Mouse (Mus musculus) cerebellum, postnatal 36 days (tissue): ENCODE data around the gene Psmd5.
A peak's percentile ranks its signal among the peaks of the same experiment; 100 is the strongest.

Source experiments
- DNase-seq, 2 experiments: peaks; one replicate each; pipeline ENCODE4 v3.0.0; 2021 to 2022; ENCODE audit warnings: mixed read lengths in 2 of 2

Gene Psmd5

DNA sequence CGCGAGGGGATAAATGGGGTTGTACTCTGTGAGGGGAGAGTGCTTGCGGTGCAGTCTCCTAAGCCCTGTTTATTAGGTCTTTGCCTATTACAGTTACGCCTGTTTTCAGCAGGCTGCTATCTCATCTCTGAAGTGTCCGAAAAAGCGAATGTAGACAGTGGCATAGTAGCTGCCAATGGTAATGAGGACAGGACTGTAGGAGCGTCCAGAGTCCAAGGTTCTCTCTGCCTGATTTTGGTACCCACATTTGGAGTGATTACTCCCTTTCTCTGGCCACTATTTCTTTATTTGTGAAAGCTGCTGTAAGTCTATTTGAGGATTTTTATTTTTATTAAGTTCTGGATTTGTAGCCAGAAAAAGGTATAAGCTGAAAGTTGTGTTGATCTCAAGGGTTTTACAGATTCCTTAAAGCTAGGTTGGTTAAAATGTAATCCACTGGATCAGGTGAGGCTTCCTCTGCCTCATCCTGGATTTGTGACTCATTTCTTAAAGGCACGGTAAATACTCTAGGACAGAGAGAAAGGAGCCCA is at the start of gene Psmd5:
Gene Psmd5, minus strand, starts transcription at position 153 of the 530 bp plus-strand sequence.
- DNase-seq = no peak

DNA sequence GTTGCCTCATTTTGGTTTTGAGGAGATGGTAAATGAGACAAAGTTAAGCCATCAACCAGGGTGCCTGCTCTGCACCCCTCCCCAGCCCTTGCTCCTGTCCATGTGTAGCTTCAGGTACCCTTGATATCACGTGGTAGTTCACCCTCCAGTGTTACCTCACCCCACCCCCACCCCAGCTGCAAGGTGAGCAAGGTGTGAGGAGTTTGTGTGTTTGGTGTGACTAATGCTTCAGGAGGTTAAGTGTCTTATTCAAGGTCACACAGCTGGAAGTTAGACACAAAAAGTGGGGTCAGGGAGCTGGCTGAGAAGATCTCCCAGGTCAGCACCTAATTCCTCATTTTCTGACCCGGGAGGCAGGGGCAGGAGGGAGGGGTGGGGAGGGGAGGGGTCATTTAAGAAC is 48.0 kb upstream of the Psmd5 start:
- no peak for DNase-seq

DNA sequence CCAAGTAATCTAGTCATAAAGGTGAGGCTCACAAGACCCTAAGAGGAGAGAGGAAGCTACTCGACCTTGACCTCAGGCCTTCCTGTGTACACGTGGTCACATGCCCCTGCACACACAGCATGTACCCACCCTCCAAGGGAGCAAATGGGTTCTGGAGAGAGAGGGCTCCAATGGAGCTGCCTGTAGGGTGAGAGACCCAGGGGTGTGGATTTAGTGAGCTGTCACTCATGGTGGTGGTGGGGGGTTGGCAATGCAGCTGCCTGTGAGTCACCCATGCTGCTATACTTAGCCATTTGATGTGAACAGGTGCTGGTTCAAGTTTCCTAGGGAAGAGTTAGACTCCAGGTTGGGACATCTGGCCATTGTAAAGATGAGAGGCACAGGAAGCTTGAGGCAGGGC is 45.4 kb upstream of the Psmd5 start:
- DNase-seq = no peak

DNA sequence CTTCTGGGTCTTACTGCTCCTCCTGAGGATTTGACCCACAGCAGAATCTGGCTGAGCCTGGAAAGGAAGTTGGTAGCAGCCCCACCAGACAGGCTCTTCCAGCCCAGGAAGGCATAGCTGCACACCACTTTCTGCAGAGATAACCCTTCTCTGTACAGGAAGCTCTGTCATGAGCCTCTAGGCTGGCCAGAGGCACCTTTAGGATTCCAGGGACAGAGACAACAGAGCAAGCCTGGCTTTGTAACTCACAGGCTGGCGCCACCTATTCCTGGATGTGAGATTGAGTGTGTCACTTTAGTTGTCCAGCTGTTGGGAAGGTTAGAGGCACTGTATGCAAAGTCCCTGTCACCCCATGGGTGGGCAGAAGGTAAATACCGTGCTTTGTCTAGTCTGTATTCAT is 40.3 kb upstream of the Psmd5 start:
- DNase-seq = no peak

DNA sequence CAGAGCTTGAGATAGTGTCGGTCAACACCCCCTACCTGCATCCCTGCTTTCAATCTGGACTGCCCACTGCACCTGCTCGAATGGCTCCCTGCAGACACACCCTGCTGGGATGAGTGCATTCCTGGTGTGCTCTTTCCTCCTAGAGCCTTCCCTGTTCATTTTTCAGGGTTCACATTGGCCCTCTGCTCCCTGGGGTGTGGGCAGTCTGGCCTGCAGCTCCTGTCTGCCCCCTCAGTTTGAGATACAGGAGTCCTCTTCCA is 40.0 kb upstream of the Psmd5 start:
- DNase-seq = no peak

DNA sequence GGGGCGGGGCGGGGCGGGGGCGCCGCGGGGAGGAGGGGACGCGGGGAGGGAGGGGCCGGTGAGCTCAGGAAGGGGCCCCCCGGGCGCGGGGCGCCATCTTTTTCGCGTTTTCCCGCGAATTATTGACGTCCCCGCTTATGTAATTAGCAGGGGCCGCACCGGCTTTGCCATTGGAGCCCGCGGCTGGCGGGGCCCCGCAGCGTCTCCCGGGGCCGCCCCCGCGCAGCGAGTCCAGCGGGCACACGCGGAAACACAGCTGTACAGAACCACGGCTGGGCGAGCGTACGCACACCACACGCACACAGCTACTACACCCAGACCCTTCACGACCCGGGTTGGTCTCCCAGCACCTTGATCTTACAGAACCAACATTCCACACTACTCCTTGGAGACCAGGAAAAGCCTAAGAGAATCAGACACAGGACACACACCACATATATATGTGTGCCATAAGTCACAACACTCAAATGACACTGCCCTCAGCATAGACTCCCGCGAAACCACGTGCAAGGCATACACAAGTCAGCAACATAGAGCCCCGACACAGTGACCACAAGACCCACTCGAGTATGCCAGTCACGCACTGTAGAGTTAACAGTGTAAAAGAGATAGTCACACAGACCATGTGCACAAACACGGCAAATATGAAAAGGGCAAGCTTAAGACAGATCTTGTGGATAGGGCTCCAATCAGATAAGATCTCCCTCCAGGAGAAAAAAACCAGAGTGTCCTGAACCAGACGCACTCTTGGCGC is 39.5 kb upstream of the Psmd5 start:
- no peak for DNase-seq

DNA sequence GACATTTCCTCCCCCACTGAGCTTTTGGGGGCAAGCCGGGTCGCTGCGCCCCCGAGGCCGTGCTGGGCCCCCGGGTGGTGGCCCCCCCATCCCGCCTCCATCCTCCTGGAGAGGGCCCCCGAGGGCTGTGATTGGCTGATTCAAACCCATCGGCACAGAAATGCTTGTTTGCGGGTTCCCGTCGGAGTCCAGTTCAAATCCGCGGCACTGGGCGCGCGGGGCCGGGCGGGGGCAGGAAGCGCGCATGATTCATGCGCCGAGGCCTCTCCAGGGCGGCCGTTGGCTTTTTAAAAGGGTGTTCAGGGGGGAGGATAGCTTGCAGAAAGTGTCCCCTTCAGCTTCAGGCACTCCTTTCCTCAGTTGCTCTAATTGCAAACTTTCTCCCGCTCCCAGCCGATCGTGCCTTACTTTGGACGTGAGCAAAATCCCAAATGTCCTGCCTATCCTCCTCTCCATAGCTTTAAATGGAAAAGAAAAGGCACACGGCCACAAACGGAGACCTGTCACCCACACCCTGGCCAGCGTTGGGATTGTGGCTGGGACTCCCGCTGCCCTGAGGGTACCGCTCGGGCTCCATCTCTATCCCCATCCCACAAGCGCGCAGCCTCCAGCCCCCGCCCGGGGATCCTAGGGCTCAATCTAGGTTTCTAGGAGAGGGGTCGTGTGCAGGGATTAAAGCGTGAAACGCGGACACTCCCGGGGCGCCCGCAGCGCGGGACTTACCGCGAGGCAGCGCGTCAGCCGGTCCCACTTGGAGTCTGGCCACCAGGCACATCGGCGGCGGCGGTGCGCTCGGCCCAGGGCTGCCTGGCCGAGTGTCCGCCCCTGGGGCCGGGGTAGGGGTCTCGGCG is 38.7 kb upstream of the Psmd5 start, which contains the start of gene Phf19:
Gene Phf19, minus strand, starts transcription at position 809 of the 851 bp plus-strand sequence.
- no peak for DNase-seq

DNA sequence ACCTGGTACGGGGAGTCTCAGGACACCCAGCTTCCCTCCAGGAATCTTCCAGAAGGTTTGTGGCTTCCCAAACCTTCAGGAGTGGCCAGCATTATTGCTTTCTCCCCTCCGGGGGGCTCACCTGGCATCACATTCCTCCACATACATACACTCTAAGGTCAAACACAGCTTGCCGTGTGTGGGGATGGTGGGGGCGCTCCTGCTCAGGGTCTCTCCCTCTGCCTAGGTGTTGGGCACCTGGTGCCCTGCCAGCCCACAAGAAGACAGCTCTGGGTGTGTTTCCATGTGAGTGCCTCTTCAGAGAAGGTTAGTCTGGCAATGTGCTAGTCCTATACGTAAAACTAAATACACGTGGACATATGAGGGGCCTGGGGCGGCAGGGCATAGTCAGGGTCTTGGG is 37.8 kb upstream of the Psmd5 start:
- no peak for DNase-seq

DNA sequence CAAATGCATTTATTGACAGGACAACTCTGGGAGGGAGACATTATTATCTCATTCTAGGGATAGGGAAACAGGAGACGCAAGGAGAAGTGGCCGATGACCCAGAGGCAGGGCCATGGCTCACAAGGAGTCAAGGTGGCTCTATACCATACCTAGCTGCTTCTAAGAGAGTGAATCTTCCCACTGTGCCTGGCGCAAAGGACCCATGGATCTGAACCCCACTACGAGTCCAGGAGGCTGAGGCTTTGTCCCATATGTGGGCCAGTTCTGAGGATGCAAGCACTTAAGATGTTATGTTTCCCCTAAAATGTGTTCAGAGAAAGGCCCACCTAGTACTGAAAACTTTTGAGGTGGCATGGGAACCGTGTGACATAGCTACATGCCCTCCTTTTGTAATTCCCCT is 37.1 kb upstream of the Psmd5 start:
- DNase-seq = no peak

DNA sequence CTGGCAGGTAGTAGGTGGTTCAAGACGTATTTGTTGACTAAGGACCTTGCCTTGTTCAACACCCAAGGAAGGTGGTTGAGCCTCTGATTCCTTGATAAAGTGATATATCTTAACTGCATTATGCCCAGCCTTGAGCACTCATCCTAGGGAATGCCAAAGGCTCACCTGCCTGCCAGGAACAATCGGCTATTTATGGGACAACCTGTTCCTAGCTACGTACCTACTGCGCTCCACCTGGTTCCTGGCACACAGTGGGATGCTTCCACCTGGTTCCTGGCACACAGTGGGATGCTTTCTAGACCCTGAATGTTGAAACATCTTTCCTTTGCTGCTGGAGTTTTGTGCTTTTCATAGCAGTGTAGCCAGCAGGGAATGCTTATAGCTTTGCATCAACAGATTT is 35.0 kb upstream of the Psmd5 start:
- no peak for DNase-seq

DNA sequence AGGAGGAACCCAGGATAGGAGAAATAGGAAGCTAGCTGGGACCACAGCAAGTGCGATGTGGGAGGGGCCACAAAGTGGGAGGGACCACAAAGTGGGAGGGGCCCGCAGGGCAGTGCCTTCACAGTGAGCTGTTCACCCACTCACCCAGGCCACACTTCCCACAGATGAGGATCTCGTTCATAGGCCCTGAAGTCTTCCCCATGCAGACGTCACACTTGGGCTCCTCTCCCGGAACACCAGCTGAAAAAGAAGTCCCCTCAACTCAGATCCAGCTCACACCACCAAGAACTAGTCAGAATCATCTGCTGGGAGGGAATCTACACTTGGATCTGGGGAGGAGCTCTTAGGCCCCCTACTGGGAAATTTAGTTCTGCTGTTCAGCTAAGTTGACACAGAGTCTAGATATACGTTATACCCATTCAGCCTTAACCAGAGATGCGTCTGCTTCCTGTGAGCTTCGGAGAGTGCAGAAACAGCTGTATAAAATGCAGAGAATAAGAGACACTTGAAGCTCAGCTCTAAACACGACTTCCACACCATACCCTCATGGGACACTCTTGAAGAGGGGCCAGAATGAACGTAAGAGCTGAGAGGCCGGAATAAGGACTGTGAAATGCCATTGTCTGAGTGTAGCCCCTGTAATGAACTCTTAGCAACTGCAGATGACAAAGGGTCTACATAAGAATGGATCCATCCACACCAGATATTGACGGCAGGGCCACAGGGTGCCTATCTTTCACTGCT is 32.3 kb upstream of the Psmd5 start:
- no peak for DNase-seq

DNA sequence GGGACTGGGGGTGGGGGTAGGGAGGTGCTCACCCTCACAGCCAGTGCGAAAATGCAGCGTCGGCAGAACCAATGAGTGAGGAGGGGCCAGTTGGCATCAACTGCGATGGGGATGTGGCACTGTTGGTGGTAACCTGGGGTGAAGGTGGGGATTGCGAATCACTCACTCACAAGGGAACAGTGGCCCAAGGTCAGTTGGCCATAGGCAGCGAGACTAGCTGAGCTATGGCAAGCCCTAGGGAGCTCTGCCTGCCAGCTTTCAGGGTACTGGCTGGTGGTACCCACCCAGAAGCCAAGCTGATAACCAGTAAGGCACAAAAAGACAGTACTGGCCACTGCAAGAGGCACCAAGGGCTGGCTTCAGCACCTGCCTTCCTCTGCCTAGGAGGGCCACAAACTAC is 31.7 kb upstream of the Psmd5 start:
- DNase-seq = no peak

DNA sequence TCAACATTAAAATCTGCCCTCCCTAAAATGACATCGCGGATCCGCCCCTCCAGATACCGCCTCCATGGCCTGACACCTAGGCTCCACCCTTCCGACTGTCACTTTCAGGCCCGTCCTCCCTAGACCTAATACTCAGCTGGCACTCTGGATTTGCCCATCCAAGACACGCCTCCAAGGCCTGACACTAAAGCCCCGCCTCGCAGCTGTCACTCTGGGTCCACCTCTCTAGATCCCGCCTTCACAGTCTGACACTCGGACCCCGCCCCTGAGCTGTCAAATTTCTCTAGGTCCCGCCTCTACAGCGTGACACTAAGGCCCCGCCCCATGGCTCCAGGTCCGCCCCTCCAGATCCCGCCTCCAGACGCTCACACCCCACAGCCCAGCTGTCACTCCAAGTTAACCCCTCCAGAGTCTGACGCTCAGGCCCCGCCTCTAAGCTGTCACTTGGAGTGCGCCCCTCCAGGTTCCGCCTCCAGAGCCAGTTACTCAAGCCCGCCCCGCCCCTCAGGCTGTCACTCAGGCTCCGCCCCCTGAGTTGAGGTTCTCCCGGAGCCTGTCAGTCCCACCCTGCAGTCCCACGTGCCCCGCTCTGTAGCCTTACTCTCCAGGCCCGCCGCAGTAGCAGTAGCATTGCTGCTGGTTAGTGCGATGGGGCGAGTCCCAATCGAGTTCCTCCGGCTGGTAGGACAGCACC is 30.2 kb upstream of the Psmd5 start:
- peak; percentile 93 to 95 for DNase-seq

DNA sequence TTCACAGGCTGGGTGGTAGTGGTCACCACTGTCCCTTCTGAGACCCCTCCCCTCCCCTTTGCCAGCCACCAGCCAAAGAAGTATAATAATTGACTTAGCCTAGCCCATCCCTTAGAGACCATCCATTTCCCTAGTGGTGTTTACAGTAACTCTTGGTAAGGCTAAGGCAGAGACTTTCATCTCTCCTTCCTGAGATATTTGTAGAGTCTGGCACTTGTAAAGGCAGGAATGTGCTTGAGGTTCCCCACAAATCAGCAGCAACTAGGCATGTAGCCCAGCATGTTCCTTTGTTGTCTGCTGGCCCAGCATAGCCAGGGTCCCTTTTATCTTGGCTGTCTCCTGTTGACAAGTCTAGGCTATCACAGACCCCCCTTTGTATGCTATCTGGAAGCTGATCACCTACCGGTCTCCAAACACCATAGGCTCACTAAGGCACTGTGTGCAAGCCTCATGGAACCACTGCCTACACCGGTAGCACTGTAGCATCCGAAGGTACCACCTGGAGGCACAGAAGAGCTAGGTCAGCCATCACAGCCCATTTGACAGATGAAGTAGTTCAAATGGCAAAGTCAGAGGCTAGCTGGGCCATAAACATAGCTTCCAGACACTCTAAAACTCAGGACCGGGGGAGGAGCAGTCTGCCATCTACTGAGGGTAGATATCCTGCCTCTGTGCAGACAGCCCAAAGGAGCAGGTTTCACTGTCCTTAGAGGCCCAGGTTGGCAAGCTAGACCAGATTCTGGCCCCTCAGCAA is 29.1 kb upstream of the Psmd5 start:
- DNase-seq = no peak

DNA sequence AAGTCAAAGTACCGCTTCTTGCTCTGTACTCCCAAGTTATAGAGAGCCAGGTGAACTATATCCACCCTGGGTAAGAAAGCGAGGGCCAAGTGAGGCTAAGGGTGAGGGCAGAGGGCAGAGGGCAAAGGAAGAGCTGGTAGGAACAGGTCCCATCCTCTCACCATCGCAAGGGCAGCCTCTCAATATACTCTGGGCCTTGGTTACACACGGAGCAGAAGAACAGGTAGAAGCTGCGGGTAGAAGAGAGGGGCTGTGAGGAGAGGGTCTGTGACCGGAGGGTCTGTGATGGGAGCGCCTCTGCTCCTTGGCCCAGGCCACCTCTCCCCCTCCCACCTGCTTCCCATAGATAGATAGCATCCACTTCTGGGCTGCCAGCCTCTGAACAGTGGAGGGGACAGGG is 28.4 kb upstream of the Psmd5 start:
- no peak for DNase-seq

DNA sequence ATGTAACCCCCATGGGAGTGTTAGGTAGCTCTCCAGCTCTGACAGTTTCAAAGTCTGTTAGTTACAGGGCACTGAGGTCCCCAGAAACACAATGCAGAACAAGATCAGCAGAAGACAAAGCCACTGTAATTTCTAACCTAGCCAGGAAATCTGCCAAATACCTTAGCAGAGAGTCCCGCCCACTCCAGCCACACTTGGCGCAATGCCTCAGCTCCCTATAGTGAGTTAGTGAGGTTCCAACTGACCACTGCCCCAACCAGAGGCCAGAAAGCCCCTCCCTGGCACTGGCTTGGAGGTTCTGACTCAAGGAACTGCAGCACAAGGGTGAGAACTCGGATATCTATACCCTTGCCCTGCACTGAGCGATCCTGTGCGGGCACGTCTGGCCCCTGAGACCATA is 28.0 kb upstream of the Psmd5 start:
- DNase-seq = no peak

DNA sequence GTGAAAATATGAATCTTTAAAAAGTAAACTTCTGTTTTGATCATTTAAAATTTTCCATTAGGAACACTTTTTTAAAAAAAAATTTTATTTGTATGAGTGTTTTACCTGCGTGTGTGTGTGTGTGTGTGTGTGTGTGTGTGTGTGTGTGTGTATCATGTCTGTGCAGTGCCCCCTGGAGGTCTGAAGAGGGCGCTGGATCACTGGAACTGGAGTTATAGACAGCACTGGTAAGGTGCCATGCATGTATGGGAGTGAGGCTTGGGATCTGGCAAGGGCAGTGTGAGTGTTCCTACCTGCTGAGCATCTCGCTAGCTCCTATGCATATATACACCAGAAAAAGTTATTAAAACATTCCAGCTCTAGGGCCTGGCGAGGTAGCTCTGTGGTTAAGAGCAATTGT is 27.0 kb upstream of the Psmd5 start:
- no peak for DNase-seq

DNA sequence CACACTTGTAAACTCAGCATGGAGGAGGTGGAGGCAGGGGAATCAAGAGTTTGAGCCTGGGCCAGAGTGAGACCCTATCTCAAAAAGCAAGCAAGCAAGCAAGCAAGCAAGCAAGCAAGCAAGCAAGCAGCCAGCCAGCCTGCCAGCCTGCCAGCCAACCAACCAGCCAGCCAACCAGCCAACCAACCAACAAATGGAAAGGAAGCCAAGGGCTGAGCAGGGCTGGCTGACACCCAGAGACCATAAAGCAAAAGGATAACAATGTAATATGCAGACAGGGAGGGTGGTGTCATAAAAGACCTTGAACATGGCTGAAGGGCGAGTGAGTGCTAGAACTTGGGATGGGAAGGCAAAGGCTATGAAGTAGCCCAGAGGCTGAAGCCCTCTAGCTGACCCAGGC is 25.6 kb upstream of the Psmd5 start:
- no peak for DNase-seq

DNA sequence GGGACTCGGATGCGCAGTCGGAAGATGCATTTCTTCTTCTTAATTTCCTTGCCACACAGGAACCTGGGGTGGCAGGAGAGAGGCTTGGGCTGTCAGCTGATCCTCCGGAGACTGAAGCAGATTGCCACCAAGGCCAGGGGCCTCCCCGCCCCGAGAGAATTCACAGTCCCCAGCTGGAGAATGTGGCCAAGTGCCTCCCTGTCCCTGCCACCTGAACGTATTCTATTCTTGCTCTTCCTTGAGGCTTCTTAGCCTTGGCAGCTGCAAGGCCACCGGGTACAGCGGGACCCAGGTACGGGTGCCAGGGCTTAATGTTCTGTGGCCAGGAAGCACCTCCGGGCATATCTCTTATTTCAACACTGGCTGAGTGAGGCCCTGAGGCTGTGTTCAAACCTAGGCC is 24.9 kb upstream of the Psmd5 start:
- peak in 1 of 2 experiments; percentile 28 for DNase-seq

DNA sequence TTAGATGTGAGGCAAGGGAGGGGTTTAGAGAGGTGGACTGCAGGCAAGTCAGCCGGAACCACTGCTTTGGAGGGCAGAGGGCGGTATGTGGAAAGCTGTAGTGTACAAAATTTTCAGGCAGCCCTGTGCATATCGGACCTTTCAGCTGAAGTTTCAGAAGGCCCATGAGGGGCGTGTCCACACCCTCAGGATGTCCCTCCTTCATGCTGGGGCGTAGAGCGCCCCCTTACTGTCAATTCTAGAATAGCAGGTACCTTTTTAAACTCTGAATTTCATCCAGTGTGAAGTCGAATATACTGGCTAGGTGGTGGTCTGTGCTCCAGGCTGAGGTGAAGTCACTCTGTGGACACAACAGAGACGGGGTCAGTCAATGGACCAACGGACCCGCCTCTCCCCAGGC is 23.1 kb upstream of the Psmd5 start:
- no peak for DNase-seq

DNA sequence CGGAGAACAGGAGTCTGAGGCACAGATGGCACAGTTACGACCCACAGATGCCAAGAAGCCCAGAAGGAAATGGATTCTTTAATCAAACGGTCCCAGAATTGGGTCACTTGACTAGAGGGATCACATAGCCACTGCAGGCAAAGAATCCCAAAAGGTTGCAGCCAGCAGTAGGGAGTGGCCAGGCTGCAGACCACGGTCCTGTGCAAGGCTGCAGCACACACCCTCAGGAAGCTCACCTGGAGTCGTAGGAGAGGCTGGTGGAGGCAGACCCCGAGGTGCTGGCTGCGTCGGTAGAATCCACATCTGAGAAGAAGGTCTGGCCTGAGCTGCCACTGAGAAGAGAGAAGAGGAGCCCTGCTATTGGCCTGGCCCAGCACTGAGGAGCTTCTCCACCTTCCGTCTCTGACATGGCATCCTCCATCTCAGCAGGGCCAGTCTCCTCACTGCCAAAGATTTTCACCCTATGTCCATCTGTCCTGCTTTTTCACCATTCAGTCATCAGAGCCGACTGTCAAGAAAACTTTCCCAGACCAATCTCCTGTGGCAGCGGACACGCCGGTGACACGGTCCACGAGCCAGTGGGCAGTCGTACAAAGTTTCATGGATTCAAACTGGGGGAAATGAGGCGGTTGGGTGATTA is 22.2 kb upstream of the Psmd5 start:
- peak; percentile 30 to 48 for DNase-seq
